Mouse (Mus musculus) G1E (cell line): ENCODE results near the gene Eng. TPM values are rescaled to one million over a fixed set of nuclear protein-coding genes. Genes with fewer than 3 reads are reported as not detected.

Experiments used
- ATAC-seq: 2 replicates; pipeline ENCODE4 v1.8.0; 2016; ENCODE audit warnings: mild to moderate bottlenecking; ENCODE audit not compliant: insufficient number of reproducible peaks, poor library complexity, low FRiP score, severe bottlenecking; ENCODE audit errors: extremely low read depth
- DNase-seq: peaks from one replicate; pipeline ENCODE4 v3.0.0; 2012; ENCODE audit warnings: low spot score
- H3K27me3 ChIP-seq: 2 replicates; pipeline ENCODE4 v1.6.1; 2012; ENCODE audit warnings: mild to moderate bottlenecking, low read length, inconsistent platforms; ENCODE audit not compliant: insufficient read depth
- H3K36me3 ChIP-seq: replicated peaks from 2 replicates; pipeline ENCODE3; 2012; ENCODE audit warnings: mild to moderate bottlenecking, inconsistent platforms
- H3K4me1 ChIP-seq: 2 replicates; pipeline ENCODE4 v1.6.1; 2012; ENCODE audit warnings: low read depth, low read length, inconsistent platforms, mixed read lengths; ENCODE audit not compliant: insufficient read depth
- H3K4me3 ChIP-seq: 2 replicates; pipeline ENCODE4 v1.5.1; 2012; ENCODE audit warnings: low read depth, mild to moderate bottlenecking, inconsistent platforms, low read length, moderate library complexity, mixed read lengths
- H3K9me3 ChIP-seq: replicated peaks from 2 replicates; pipeline ENCODE4 v1.6.1; 2012; ENCODE audit warnings: inconsistent platforms
- CTCF ChIP-seq: IDR thresholded peaks from 2 replicates; pipeline ENCODE4 v1.5.1; 2012; ENCODE audit warnings: low read depth, low read length, inconsistent platforms, mixed read lengths
- GATA1 ChIP-seq: IDR thresholded peaks from 2 replicates; pipeline ENCODE4 v1.6.1; 2012; ENCODE audit warnings: borderline replicate concordance, low read length, inconsistent platforms, mixed read lengths
- GATA2 ChIP-seq: IDR thresholded peaks from 2 replicates; pipeline ENCODE4 v1.6.1; 2012; ENCODE audit warnings: low read depth, low read length, inconsistent platforms, borderline replicate concordance
- POLR2AphosphoS5 ChIP-seq: IDR thresholded peaks from 2 replicates; pipeline ENCODE4 v1.6.1; 2012; ENCODE audit warnings: low read depth, low read length, inconsistent platforms; ENCODE audit not compliant: insufficient replicate concordance
- TAL1 ChIP-seq: conservative IDR thresholded peaks from 2 replicates; pipeline ENCODE4 v1.6.1; 2012; ENCODE audit warnings: low read depth, low read length, inconsistent platforms, mixed read lengths
- polyA plus RNA-seq: library from polyadenylated mRNA; stranded (reverse); fragments of >175 nt; gene quantifications from 2 replicates; pipeline ENCODE4 v1.2.3, GENCODE M21; 2012
- total RNA-seq, 2 experiments: library from RNA; stranded (forward) in 1 of 2; stranded (reverse) in 1 of 2; fragments of 200-1000 nt in 1 of 2; fragments of >200 nt in 1 of 2; fragmentation: Nextera tagmentation in 1 of 2; gene quantifications; 2 replicates each; pipeline ENCODE4 v1.2.3; 2014 to 2017

Eng gene
- total and polyA plus RNA-seq, 3 experiments: 0.93 to 6.3 (median 4.4) TPM

GRCm38 (mm10) chr2:32681754-32682153 lies 35.4 kb downstream of the Eng start:
- ATAC-seq (no peak), DNase-seq (no peak)
- Histone ChIP-seq H3K27me3 (no peaks in the 10 kb centered on the region), H3K9me3 (peaks cover 2% of the 10 kb centered on the region; the same call in 1 of the 2 replicates), H3K4me1 (peaks cover 16% of the 10 kb centered on the region), H3K36me3 (peaks cover 93% of the 10 kb centered on the region), H3K4me3 (no peak overlapping the region)
- TF ChIP-seq CTCF (no peak), TAL1 (no peak), GATA2 (no peak), GATA1 (no peak), POLR2AphosphoS5 (no peak)

DNA sequence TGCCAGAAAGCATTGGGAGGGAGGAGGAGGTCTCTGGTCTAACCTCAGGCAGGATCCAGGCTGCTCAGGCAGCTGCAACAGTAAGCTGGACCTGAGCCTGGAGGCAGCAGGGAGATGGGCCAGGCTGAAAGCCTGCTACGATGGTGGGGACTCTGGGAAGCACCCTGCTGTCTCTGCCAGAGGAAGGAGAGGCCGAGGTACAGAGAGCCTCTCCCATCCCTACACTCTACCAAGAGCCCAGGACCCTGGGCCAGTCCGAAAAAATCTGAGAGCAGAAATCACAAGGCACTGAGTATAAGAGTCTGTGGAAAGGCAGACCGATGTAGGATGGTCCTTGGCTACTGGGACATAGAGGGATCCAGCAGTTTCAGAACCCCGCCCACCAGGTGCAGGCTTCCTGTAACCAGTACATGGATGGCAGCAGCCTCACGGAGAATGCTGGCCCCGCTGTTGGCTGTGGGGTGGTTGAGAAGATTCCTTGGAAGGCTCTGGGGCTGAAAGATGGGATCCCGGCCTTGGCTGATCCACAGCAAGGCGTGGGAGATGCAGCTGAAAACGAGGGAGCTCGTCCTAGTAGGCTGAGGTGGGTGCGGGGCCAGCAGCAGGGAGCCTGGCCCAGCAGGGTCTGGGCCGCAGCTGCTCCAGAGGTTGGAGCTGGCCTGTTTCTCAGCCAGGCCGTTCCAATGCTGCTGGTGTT lies 36.5 kb downstream of the Eng start:
- H3K27me3 ChIP-seq: no peaks in the 10 kb centered on the region
- DNase-seq (no peak), ATAC-seq (no peak)
- H3K4me1 ChIP-seq: peaks cover 16% of the 10 kb centered on the region
- H3K9me3 ChIP-seq: no peaks in the 10 kb centered on the region
- no peak overlapping the region for H3K4me3 ChIP-seq
- TF ChIP-seq GATA1 (no peak), POLR2AphosphoS5 (no peak), TAL1 (no peak), CTCF (no peak), GATA2 (no peak)
- H3K36me3 ChIP-seq: peaks cover 97% of the 10 kb centered on the region

- no peak for ATAC-seq
- Histone ChIP-seq H3K27me3 (no peaks in the 10 kb centered on the region), H3K4me3 (no peak overlapping the region), H3K9me3 (no peaks in the 10 kb centered on the region), H3K4me1 (peaks cover 16% of the 10 kb centered on the region), H3K36me3 (peaks cover 99% of the 10 kb centered on the region)
- TF ChIP-seq TAL1: no peak
- no peak for TF ChIP-seq CTCF
- no peak for TF ChIP-seq GATA1
- no peak for TF ChIP-seq GATA2
- no peak for TF ChIP-seq POLR2AphosphoS5
- no peak for DNase-seq
These were observed 37.3 kb downstream of the Eng start for GRCm38 (mm10) chr2:32683701-32684100.

DNA sequence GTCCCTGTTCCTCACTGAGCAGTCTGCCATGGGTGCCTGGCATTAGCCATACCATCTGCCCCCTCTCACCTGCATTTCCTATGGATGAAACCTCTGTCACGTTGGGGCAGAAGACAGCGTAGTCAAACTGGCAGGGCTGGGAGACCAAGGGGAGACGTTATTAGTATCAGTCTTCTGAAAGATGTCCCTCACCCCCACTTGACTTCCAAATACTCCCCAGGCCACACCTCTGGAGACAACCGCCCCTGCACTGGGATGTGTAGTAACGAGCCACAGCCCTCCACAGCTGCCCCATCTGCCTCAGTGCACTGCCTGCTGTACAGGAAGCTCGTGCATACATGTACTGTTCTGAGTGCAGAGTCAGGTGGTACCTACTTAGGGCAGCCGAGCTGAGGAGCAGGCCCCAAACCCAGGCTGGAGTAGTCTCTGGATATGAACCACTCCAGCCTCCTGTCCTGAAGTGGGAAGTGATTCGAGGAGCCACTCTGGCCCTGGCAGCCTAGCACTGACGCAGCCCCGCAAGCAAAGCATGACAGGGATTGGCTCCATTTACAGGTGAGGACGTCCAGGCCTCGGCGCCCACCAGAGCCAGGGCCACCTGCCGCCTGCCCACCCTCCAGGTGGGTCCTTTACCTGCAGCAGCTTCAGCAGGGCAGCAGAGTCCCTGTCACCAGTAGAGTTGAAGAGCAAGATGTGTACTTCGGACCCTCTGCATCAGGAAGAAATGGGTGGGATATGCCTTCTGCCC lies 38.5 kb downstream of the Eng start:
- no peak for TF ChIP-seq POLR2AphosphoS5
- no peak for TF ChIP-seq GATA2
- TF ChIP-seq GATA1: no peak
- no peak for DNase-seq
- H3K36me3 ChIP-seq: peaks cover 98% of the 10 kb centered on the region
- peaks cover 21% of the 10 kb centered on the region for H3K4me1 ChIP-seq
- H3K9me3 ChIP-seq: no peaks in the 10 kb centered on the region
- ATAC-seq: no peak
- H3K27me3 ChIP-seq: no peaks in the 10 kb centered on the region
- no peak overlapping the region for H3K4me3 ChIP-seq

- peaks cover 97% of the 10 kb centered on the region for H3K36me3 ChIP-seq
- TF ChIP-seq POLR2AphosphoS5 (no peak), GATA1 (no peak), TAL1 (no peak), CTCF (no peak), GATA2 (no peak)
These were observed 39.4 kb downstream of the Eng start for GRCm38 (mm10) chr2:32685807-32686206.

DNA sequence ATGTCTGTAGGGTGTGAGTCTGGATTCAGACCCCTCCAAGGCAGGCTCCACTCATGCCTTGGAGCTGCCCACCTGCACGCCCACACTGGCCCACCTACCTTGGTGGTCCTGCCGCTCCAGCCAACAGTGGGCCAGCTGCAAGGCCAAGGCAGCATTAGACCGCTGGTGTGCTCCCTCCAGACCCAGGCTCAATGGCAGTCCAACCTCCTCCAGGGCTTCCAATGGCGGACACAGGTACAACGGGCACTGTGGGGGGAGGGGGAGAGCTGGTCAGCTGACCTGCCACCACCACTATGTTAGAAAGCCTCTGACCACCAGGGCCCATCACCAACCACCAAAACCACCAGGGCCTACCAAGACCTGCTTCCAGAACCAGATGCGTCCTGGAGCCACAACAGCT lies 40.2 kb downstream of the Eng start:
- Histone ChIP-seq H3K27me3 (no peaks in the 10 kb centered on the region), H3K4me3 (no peak overlapping the region), H3K4me1 (peaks cover 28% of the 10 kb centered on the region), H3K36me3 (peaks cover 97% of the 10 kb centered on the region), H3K9me3 (no peaks in the 10 kb centered on the region)
- DNase-seq: no peak
- no peak for ATAC-seq
- no peak for TF ChIP-seq GATA2
- no peak for TF ChIP-seq CTCF
- TF ChIP-seq POLR2AphosphoS5: no peak
- TF ChIP-seq TAL1: no peak
- no peak for TF ChIP-seq GATA1

More at GRCm38 (mm10) chr2:32685807-32686206, 39.4 kb downstream of the Eng start:
- no peak overlapping the region for H3K4me3 ChIP-seq
- H3K27me3 ChIP-seq: no peaks in the 10 kb centered on the region
- peaks cover 26% of the 10 kb centered on the region for H3K4me1 ChIP-seq
- no peaks in the 10 kb centered on the region for H3K9me3 ChIP-seq
- no peak for DNase-seq
- no peak for ATAC-seq
